Mouse (Mus musculus) cerebellum, postnatal 4 days (tissue): Measurements from ENCODE around the gene Vav2.

Source experiments
- DNase-seq, 2 experiments: peaks; one replicate each; pipeline ENCODE4 v3.0.0; 2022; ENCODE audit warnings: low spot score in 2 of 2, mixed read lengths in 1 of 2

Vav2 gene

DNA sequence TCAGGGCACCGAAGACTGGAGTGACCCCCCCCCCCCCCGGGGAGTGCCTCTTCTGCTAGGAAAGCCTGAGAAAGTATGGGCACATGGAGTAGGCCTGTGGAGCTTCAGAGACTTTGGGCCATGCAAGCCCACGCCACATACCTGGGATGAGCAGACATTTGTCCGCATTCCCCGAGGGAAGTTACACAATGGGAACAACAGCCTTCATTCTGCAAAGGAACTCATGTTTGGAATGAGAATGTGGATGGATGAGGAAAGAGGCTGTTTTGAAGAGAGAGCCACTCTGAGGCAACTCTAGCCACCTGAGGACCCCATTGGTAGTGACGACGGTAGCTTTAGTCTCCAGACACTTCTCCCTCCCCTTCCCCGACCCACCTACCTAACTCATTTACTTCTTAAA is 106.0 kb downstream of the Vav2 start:
- DNase-seq, result no peak

DNA sequence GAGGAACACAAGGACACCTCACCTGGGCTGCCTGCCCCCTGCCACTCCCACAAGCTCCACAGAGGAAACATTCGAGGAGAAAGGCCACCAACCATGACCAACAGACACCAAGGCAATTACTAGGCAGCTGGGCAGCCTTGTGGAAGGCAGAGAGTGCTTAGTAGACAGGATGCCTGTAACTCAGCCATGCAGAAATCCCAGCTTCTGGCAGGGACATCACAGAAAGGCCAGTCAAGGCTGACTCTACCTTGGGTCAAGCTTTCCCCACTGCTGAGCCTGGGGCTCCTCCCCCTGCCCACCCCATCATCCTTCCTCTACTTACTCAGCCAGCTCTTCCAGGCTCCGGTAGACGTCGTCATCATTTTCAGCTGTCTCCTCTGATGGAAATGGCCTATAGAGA is 108.2 kb downstream of the Vav2 start:
- DNase-seq, result no peak

GRCm38 (mm10) chr2:27318197-27318596 is 108.6 kb downstream of the Vav2 start:
- no peak for DNase-seq

- no peak for DNase-seq
These were observed 110.7 kb downstream of the Vav2 start for GRCm38 (mm10) chr2:27316167-27316566.

- DNase-seq, result no peak
These were observed 112.6 kb downstream of the Vav2 start for GRCm38 (mm10) chr2:27314269-27314668.

- no peak for DNase-seq
These were observed 114.3 kb downstream of the Vav2 start for GRCm38 (mm10) chr2:27312500-27312899.

GRCm38 (mm10) chr2:27311606-27312005 is 115.2 kb downstream of the Vav2 start:
- DNase-seq, result no peak

DNA sequence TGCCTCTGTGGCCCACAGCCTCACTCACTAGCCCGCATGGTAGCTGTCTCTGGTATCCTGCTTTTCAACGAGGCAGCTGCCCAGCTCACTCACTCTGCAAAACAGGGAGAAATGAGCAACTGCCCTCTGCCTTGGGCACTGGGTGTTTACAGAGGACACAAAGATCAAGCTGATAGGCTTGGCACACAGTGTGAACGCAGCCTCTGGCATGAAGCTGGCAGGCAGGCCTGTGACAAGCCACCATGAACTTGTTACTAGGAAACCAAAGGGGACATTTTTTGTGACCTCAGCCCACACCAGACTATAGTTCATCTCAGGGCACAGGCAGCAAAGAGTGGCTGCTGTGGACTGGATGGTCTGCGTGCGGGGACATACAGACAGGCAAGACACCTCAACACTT is 115.9 kb downstream of the Vav2 start:
- no peak for DNase-seq

DNA sequence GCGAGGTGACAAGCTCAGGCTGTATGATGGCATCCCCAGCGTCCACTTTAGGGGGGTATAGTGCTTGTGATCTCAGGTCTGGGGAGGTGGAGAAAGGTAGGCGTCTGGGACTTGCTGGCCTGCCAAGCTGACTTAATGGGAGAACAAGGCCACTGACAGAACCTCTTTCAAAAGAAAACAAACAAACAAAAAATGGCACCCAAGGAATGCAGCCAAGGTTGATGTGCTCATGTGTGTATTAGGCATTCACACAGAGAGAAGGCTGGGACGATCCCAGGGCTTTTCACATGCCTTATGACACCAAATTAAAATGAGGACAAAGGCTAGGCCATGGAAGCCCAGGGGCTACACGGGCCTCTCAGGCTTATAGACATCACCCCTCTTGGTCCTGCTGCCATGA is 116.6 kb downstream of the Vav2 start:
- DNase-seq, result no peak

DNA sequence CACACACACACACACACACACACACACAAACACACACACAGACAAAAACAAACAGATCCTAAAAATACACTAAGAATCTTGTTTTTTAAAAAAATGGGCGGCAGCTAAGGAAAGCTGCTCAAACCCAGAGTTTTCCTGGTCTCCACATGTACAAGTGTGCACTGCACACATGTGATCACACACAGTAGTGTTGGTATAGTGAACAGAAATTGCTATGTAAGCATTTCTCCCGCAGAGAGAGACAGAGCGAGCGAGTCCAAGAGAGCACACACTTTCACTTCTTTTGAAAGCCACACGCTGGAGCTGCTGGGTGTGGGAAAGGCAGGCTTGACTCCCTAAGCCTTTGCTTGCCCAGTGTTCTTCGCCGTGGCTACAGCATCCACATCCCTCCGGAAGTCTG is 120.2 kb downstream of the Vav2 start:
- DNase-seq, result no peak

- DNase-seq, result no peak
These were observed 122.1 kb downstream of the Vav2 start for GRCm38 (mm10) chr2:27304741-27305140.

GRCm38 (mm10) chr2:27304074-27304473 is 122.8 kb downstream of the Vav2 start:
- no peak for DNase-seq

GRCm38 (mm10) chr2:27301444-27302111 is 125.3 kb downstream of the Vav2 start:
- peak in 1 of 2 experiments; percentile 39 for DNase-seq

DNA sequence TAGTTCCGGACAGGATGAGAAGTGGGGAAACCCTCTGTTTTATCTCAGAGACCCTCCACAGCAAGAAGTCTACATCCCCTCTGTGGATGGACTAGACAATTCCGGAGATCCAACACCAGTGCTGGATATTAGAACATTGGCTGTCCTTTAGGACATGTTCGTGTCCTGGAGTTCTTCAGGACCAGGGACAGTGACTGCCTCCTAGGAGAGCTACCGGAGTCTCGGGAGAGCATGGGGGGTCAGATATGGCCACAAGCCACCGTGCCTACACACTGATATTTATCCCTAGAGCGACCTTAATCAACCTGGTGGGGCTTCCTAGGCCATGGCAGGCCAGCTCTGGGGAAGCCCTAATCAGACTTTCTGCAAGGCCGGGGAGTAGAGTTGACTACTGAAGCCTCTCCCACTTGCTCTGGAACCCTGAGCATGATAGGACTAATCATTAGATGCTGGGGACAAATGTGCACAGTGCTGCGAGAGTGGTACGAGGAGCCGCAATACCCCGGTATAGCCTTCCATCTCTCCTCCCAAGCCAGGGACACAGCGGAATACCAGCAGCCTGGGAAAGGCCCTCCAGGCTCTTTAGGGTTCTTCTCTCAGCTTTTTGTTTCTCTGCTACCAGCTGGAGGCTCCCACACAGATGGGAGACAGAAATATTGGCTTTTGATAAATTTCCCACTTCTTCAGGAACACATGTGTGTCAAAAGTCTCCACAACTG is 125.9 kb downstream of the Vav2 start:
- DNase-seq, result no peak

DNA sequence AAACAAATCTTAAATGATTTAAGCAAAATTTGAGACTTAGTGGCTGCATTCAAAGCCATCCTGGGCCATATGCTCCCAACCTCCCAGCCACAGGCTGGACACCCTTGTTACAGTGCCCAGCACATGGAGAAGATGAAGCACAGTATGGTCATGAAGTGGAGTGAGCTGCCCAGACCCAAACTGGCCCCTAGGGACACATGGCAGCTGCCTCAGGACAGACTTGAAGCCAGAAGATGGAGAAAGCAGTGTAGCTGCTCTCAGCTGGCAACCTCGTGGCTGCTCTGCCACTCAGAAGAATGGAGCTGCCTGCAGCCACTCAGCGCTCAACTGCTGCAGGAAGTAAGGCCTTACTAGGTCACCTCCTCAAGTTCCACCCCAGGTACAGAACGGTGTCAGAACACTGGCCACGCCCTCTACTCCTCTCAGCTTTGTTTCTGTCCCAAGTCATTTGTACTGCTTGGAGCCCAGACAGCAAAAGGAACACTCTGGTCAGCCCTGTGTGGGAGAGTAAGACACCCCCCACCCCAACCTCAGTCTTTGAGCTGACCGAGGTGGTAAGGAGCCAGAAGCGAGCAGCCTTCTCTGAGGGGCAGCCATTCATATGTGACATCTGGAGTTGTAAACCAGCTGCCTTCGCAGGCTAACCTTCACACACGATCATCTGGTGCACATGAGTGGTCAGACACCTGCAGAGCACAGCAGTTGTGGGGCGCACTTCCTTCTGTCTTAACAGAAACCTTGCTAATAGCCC is 130.0 kb downstream of the Vav2 start:
- DNase-seq, result no peak

DNA sequence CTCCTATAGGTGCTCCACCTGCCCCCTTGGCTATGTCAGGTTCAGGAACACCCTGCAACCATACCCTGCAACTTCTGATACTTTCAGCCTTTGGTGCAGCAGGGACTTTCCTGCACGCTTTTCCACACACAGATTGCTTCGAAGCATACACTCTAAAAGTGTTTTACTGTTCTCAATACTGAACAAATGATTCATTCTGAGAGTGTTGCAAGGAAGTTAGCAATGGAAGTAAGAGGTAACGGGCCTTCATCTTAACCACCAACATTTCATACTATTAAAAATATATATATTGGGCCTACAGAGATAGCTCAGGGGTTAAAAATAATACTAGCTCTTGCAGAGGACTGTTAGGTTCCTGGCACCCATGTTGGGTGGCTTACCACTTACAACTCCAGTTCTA is 132.1 kb downstream of the Vav2 start:
- no peak for DNase-seq

DNA sequence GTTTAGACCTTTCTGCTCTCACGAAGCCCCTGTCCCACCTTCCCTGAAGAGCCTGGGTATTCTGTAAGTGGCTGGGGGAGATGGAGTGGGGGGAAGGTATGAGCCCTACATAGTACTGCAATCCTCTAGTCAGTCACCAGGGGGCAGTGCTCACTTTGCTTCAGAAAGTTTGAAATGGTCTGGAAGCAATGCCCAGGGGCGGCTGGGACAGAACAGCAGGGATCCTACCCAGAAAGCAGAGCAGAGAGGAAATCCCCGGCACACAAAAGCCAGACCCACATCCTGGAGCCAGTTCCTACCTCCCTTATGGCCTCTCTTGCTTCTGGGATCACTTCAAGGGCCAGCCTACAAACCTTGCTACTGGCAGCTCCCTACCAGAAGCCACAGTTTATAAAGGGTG is 137.8 kb downstream of the Vav2 start:
- DNase-seq, result peak; percentile 80 to 86

DNA sequence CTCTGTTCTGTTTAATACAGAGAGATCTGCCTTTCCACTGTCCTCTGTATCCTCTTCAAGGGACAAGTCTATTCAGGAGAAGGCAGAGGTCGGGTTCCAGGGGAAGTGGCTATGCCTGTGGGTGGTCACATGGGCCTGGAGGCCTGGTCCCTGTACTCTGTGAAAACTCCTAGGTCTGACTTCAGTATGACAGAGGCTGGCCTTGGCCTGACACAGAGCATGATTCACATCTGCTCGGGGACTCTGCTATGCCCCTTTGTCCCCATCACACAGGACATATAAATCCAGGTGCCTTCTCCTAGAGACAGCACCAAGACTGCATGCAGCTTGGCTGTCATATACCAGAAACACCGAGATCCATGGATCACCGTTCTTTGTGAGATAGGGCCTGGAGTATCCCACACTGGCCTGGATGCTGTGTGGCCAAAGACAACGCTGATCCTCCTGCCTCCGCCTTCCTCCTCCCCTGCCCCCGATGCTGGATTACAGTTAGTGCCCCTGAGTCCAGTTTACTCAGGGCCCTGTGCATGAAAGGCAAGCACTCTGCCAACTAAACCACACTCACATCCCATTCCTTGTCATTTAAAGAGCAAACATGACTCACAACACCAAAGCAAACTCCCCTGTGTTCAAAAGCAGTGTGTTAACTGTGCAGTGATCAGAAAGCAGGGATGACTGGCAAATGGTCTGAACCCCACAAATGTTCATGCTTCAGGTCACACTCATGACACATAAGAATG is 139.7 kb downstream of the Vav2 start:
- DNase-seq, result no peak

GRCm38 (mm10) chr2:27284441-27284840 is 142.4 kb downstream of the Vav2 start:
- DNase-seq, result no peak

DNA sequence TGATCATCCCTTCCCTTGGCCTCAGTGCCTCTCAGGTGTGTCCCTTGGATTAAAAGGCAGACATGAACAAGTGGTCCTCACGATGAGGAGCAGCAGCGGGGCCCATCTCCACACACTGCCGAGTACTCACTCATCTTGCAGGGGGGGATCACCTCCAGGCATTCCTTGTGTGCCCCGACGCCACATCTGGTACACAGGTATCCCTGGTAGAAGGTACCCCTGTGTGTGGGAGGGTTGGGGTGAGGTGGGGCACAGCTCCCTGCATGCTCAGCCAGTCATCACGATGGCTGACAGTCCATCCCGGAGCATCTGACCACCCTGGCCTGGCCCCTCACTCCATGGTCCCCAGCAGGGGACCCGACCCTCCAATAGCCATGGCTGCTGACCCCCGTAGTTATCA is 145.1 kb downstream of the Vav2 start:
- DNase-seq, result no peak

GRCm38 (mm10) chr2:27280920-27281611 is 145.8 kb downstream of the Vav2 start:
- peak; percentile 64 to 79 for DNase-seq

DNA sequence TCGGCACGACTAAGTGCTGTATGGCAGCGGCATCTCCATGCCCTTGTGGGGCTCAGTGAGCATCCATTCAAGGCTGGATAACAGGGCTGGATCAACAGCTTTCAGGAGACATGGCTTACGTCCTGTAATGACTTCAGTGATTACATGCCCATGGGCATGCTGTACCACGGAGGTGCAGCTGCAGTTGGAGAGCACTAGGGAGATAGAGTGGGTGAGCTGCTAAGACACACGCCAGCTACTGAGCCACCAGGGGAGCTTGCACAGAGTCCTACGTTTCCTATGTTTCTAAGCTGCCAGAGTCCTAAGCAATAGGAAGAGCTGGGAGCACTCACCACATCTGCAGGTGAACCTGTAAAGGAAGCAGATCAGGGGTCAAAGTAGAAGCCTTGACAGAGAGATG is 148.0 kb downstream of the Vav2 start:
- no peak for DNase-seq
